12 mouse cellular contexts compared by ENCODE assay signal in genomic region chr2:68408271-68408980, GRCm38 (mm10).
DNase-seq lines count a peak whose midpoint lies in the region; ATAC-seq and TF ChIP-seq lines count a peak whose summit lies in the region.
"Had no signal": no experiment of that assay in that cellular context is flagged by ENCODE, and none has a peak within 500 bp of the region (broad histone marks: within the 10 kb centered on the region; RNA-seq: fewer than 3 reads in every experiment).

No protein-coding gene starts in this region.

- peaks cover 36% of the 10 kb centered on the region for H3K4me1 ChIP-seq in kidney, postnatal 0 days (replicated peaks; ENCODE audit: insufficient read depth, low read length)
- peaks cover 77% of the 10 kb centered on the region for H3K4me1 ChIP-seq in forebrain, embryonic 13.5 days
- peaks cover 45% of the 10 kb centered on the region for H3K4me1 ChIP-seq in limb, embryonic 11.5 days (ENCODE audit: control insufficient read depth, insufficient read depth, low read length)
- H3K4me1 ChIP-seq: liver, embryonic 15.5 days had no signal

- H3K9ac ChIP-seq in kidney, postnatal 0 days (ENCODE audit: low read depth, low read length): no peak overlapping the region
- H3K9ac ChIP-seq in forebrain, embryonic 13.5 days: no peak overlapping the region
- H3K9ac ChIP-seq in limb, embryonic 11.5 days (ENCODE audit: low read length): no peak overlapping the region
- H3K9ac ChIP-seq: liver, embryonic 15.5 days had no signal

- no peak; the same call in 1 of the 2 replicates for ATAC-seq in kidney, postnatal 0 days (replicated peaks; ENCODE audit: low FRiP score, low read depth)
- peak; percentile 11; the same call in 1 of the 2 replicates for ATAC-seq in forebrain, embryonic 13.5 days
- no peak for ATAC-seq in limb, embryonic 11.5 days (ENCODE audit: insufficient number of reproducible peaks, low FRiP score, low TSS enrichment, low read depth)
- no peak for ATAC-seq in megakaryocyte, adult 5-6 weeks (ENCODE audit: poor library complexity, severe bottlenecking)

- no peak overlapping the region for H3K4me2 ChIP-seq in kidney, postnatal 0 days (ENCODE audit: low read length)
- H3K4me2 ChIP-seq in forebrain, embryonic 13.5 days: peak overlapping the region; percentile 20
- H3K4me2 ChIP-seq in limb, embryonic 11.5 days (ENCODE audit: low read depth, severe bottlenecking): no peak overlapping the region
- H3K4me2 ChIP-seq: liver, embryonic 15.5 days had no signal

- H3K27ac ChIP-seq in kidney, postnatal 0 days: peak overlapping the region; percentile 62
- H3K27ac ChIP-seq in forebrain, embryonic 13.5 days: peak overlapping the region; percentile 27; the same call in 1 of the 2 replicates
- no peak overlapping the region; the same call in 1 of the 2 replicates for H3K27ac ChIP-seq in limb, embryonic 11.5 days (replicated peaks; ENCODE audit: low read depth, low read length)
- H3K27ac ChIP-seq: liver, embryonic 15.5 days had no signal

- no peak for DNase-seq in kidney, postnatal 0 days (ENCODE audit: low spot score)
- DNase-seq in kidney, adult 11 months: no peak
- DNase-seq in embryo, embryonic 11 days: peak; percentile 33
- DNase-seq in limb, embryonic 11.5 days (ENCODE audit: low spot score): peak; percentile 39
- no peak for DNase-seq in adrenal gland, postnatal 10 days
- DNase-seq: cerebellum, adult 11 months; right cerebral cortex, postnatal 14 days; thymus, postnatal 4 days had no signal

- no peaks in the 10 kb centered on the region for H3K27me3 ChIP-seq in kidney, postnatal 0 days (ENCODE audit: insufficient read depth, low read length)
- H3K27me3 ChIP-seq in forebrain, embryonic 13.5 days: no peaks in the 10 kb centered on the region
- H3K27me3 ChIP-seq in limb, embryonic 11.5 days (ENCODE audit: control insufficient read depth, insufficient read depth, low read length): no peaks in the 10 kb centered on the region
- H3K27me3 ChIP-seq: liver, embryonic 15.5 days had no signal

- H3K4me3 ChIP-seq in kidney, postnatal 0 days (replicated peaks; ENCODE audit: low read depth, low read length): no peak overlapping the region
- H3K4me3 ChIP-seq in forebrain, embryonic 13.5 days: no peak overlapping the region
- H3K4me3 ChIP-seq in limb, embryonic 11.5 days (ENCODE audit: low read depth, low read length): no peak overlapping the region
- H3K4me3 ChIP-seq: liver, embryonic 15.5 days had no signal

- no peak for TF ChIP-seq CTCF in kidney, postnatal 0 days (IDR thresholded peaks at IDR 0.05; ENCODE audit: low read depth)

- WGBS in kidney, postnatal 0 days: 55% methylated on average over 17 of the region's 17 CpGs
- 31% methylated on average over 17 of the region's 17 CpGs for WGBS in forebrain, embryonic 13.5 days
- WGBS in limb, embryonic 11.5 days: 41% methylated on average over 17 of the region's 17 CpGs

- H3K9me3 ChIP-seq in kidney, postnatal 0 days (replicated peaks; ENCODE audit: low read length): no peaks in the 10 kb centered on the region
- H3K9me3 ChIP-seq in forebrain, embryonic 13.5 days (replicated peaks): no peaks in the 10 kb centered on the region
- H3K9me3 ChIP-seq in limb, embryonic 11.5 days (ENCODE audit: control insufficient read depth, low read length): no peaks in the 10 kb centered on the region
- H3K9me3 ChIP-seq: liver, embryonic 15.5 days had no signal

- H3K36me3 ChIP-seq in kidney, postnatal 0 days (ENCODE audit: insufficient read depth, low read length): no peaks in the 10 kb centered on the region
- no peaks in the 10 kb centered on the region for H3K36me3 ChIP-seq in forebrain, embryonic 13.5 days (ENCODE audit: poor library complexity, severe bottlenecking)
- no peaks in the 10 kb centered on the region for H3K36me3 ChIP-seq in limb, embryonic 11.5 days (ENCODE audit: control insufficient read depth, insufficient read depth, low read length)
- H3K36me3 ChIP-seq: G1E; liver, embryonic 15.5 days had no signal

Comparison
In these comparisons a context has a peak if more than half of its experiments do, and no peak if none do; other contexts are left out.
1. DNase-seq: peak in embryo, embryonic 11 days (single experiment) and limb, embryonic 11.5 days (single experiment); none in kidney, postnatal 0 days (single experiment), kidney, adult 11 months (single experiment) and adrenal gland, postnatal 10 days (single experiment).